Mouse (Mus musculus) mouse embryonic stem cell (cell line): ENCODE measurements around the gene Pgpep1.

ENCODE experiments used
- in situ Hi-C, 2 experiments: fragments of 300-500 bp; cut with MboI; formaldehyde crosslinking; loops; 1 replicate in 1 of 2; 3 replicates in 1 of 2; pipeline ENCODE4 v1.14.3; 2019 to 2020; ENCODE audit warnings: low sequenced_read_pairs in 2 of 2, low pct_unique_long_range_greater_than_20kb in 1 of 2, mixed read lengths in 1 of 2; ENCODE audit not compliant: unreplicated experiment in 1 of 2

The Pgpep1 gene

DNA sequence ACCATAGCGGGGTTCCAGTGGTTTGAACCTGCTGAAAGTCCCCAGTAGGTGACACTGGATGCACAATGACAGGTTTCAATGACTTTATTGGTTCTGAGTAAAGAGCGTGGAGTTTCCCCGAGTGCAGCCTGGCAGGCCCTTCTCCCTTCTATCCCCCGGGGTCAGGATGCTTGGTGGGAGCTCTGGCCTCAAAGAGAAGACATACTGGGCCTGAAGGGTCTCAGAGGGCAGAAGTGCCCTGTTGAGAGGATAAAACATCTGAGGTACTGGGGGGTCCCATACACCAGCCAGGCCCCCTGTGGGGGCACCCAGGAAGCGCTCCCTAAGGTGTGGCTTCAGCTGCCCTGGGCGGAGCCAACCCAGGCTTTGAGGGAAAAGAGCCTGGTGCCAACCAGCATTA is 13.8 kb downstream of the Pgpep1 start:
- in situ Hi-C loops: no loop called here

DNA sequence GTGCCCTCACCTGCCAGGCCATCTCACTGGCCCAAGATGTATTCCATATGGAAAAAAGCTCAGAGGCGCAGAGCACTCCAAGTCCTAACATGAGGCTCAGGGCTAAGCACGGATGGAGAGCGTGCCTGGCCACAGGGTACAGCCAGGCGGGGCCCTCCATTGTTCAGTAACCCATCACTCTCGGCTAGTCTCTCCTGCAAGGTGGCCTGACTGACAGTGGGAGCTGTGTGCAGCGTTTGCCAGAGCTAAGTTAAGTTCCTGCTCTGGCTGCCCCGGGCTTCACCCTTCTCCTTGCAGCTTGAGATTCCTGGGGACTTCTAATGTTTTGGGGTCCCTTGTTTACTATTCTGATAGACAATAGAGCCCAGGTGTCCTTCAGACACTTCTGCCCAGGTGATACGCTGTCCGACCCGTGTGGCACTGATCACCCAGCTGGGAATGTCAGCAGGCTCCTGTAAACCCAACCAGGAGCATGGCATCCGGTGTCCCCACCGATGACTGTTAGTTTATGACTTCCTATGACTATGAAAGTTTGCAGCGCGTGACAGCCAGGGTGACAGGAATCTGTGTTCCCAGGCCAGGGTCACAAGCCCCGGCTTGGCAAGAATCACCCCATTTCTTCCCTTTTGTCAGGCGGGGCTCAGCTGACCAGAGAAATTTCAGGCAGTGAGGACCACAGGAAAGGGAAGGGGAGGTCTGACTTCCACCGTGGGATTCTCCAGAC is 14.5 kb downstream of the Pgpep1 start:
- in situ Hi-C loops: no loop called here

DNA sequence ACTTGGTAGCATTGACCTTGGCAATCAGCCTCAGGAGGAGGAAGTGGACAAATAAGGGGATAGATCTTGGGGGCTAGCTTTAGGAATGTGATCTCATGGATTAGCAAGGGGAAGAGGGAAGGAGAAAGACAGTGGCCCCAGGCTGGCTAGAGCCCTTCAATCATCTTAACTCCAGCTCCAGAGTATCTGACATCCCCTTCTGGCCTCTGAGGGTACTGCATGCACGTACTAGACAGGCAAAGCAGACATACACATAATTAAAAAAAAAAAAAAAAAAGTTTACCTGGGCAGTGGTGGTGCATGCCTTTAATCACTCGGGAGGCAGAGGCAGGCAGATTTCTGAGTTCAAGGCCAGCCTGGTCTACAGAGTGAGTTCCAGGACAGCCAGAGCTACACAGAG is 16.1 kb downstream of the Pgpep1 start:
- in situ Hi-C loops: no loop called here

DNA sequence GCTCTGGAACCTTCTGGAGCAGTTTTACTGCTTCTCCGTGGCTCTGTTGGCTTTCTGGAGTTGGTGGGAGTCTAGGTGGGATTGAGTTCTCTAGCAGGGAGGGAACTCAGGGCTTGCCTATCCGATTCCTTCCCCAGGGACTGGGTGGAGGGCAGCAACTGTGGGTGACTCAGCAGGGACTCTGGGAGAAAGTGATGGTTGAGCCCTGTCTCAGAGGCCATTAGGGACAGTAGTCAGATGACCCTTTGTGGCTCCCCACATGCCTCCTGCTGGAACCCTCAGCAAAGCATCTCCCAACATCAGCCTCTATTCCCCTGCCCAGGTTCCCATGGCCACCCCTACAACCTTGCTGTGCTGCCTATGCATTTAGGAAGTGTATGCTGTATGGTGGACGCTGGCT is 17.2 kb downstream of the Pgpep1 start:
- in situ Hi-C loops: no loop called here

GRCm38 (mm10) chr8:70638752-70639151 is 21.4 kb downstream of the Pgpep1 start:
- in situ Hi-C loops: no loop called here

- in situ Hi-C loops: no loop called here
Measured at GRCm38 (mm10) chr8:70636838-70637237, 23.4 kb downstream of the Pgpep1 start.

GRCm38 (mm10) chr8:70635527-70635926 is 24.7 kb downstream of the Pgpep1 start:
- in situ Hi-C loops: no loop called here

DNA sequence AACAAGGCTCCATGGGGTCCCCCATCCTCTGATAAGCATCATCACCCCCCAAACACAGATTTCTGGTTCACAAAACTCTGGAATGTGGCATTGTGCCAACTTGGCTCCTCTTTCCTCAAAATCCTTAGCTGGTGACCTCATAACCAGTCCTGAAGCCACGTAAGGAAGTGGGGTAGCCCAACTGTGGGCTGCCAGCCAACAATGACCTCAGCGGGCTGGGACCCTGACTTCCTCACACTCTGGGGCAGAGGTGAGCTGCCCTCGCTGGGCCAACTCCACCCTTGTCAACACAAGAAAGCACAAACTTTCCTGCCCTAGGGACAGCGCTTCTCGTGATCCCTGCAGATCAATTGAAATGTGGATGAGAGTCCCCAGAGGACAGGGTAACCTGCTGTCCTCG is 26.1 kb downstream of the Pgpep1 start:
- in situ Hi-C loops: no loop called here

DNA sequence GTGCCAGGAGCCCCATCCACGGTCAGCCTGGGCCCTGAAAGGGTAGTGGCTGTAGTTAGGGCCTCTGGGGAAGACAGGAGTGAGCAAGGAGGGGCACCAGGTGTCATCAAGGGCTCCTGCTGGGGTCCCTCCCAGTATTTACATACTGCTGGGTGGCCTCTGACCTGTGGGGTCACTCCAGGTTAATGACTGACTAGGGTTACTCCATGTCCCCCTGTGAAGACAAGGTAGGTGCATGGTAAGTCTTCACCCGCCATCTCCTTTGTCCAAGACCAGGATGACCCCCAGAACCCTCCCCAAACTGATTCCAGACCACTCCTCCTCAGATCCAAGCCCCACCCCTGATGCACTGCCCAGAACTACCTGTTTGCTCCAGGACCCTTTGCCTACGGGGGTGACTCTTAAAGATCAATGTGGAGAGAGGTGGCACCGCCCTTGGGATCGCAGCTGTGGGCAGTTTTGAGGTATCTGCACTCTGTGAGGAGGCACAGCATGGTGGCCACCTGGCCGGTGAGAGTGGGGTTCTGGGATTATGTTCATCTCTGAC is 27.8 kb downstream of the Pgpep1 start, which contains the start of gene Gdf15:
Gene Gdf15 (minus strand): TSS at position 111 of the 547 bp plus-strand sequence.
- in situ Hi-C loops: no loop called here

DNA sequence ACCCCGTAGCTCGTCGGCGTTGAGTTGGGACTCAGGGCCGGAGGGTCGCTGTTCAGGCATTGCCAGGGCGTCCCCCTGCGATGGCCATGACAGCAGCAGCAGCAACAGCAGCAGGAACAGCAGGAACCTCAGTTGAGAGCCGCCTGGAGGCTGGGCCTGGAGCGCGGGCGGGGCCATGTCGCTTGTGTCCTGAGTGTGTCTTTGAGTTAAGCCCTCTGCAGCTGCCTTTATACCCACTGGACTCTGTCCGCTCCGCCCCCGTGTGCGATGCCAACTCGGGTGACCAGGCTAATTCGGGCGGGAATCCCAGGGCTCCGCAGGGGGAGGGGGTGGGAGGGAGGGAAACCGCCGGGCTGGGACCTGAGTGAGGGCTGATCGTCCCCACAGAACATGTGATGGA is 28.8 kb downstream of the Pgpep1 start:
- in situ Hi-C loops: no loop called here

GRCm38 (mm10) chr8:70630532-70631381 is 29.4 kb downstream of the Pgpep1 start:
- in situ Hi-C loops: no loop called here

- in situ Hi-C loops: no loop called here
Measured at GRCm38 (mm10) chr8:70629574-70630531, 30.3 kb downstream of the Pgpep1 start.

DNA sequence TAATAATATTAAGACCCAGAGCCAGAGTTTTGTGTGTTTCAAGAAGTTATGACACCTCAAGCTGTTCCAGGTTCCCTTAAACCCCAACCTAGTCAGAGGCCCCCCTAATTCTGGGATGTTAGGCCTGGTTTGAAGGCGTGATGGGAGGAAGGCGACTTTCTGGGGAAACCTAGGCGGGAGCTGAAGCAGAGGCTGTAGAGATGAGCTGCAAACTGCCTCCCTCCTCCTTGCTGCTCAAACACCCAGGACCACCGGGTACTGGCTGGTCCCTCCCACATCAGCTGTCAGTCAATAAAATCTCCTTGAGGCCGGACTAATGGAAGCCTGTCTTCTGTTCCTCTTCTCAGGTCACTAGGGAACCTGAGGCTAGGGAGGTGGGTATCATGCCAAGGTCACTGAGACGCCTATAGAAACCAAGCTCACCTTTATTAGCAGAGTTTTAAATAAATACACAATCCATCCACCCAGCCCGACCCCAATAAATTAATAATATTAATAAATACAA is 31.1 kb downstream of the Pgpep1 start:
- in situ Hi-C loops: no loop called here

DNA sequence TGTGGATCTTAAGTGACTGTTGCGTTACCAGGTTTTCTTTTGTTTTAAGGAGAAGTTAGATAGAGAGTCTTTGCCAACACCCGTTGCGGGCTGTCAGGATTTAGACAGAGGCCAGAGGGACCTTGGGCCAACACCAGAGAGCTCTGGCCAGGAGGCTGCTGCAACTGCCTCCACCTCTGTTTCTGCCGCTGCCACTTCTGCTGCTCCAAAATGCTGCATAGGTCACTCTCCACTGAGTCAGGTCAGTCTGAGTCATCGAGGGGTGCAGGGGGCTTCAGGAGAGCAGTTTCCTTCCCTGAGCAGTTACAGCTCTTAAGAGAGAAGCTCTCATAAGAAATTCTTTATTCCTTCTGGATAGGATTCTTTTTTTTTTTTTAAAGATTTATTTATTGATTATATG is 33.1 kb downstream of the Pgpep1 start:
- in situ Hi-C loops: no loop called here

DNA sequence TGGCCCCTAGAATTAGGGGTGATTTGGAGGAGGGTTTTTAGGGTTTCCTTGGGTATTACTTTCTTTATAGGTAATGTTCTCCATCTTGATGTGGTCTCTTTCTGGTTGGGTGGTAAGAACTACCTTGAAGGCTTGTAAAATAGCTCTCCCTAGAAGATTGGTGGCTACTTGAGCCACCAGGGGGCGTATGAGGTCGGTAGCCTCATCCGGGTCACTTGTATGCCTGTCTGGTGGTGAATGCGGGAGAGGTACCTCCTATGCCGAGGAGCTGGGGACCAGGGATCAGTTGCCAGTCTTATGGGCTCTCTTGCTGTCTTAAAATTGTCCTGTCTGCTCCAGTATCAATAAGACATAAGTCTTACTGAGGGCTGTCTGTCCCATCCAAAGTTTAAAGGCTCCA is 35.1 kb downstream of the Pgpep1 start:
- in situ Hi-C loops: no loop called here

GRCm38 (mm10) chr8:70622220-70622619 is 38.0 kb downstream of the Pgpep1 start:
- in situ Hi-C loops: no loop called here

- in situ Hi-C loops: no loop called here
Measured at GRCm38 (mm10) chr8:70618888-70619334, 41.3 kb downstream of the Pgpep1 start.

DNA sequence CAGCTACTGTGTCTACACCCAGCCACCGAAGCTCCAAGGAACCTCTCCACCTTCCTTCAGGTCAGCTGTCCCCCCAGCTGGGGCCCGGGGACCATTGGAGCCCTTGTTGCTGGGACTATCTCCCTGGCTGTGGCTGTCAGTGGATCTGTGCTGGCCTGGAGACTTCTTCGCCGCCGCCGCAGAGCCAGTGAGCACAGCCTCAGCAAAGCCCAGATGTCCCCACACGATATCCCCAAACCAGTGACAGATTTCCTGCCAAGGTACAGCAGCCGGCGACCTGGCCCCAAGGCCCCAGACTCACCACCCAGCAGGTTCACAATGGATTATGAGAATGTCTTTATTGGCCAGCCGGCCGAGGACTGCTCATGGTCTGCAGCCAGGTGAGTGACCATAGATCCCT is 42.2 kb downstream of the Pgpep1 start:
- in situ Hi-C loops: no loop called here
